ENCODE assay signal across 26 mouse cellular contexts in genomic region chr15:96779358-96779757, GRCm38 (mm10).
A peak's percentile ranks its signal among the peaks of the same experiment; 100 is the strongest.
DNase-seq lines count a peak whose midpoint lies in the region; ATAC-seq lines count a peak whose summit lies in the region.
"Had no signal": no experiment of that assay in that cellular context is flagged by ENCODE, and none has a peak within 500 bp of the region (broad histone marks: within the 10 kb centered on the region; RNA-seq: fewer than 3 reads in every experiment).

No protein-coding gene starts in this region.

- intact Hi-C loops in gastrocnemius, postnatal 36 days (cut with DNase I), result loop anchor here (5.0 kb wide), 1 partner anchor 138 kb away; no protein-coding TSS in a partner anchor

- DNase-seq in gastrocnemius, adult 18-20 months (ENCODE audit: low spot score), result peak; percentile 40
- no peak for DNase-seq in gastrocnemius, postnatal 36 days
- no peak for DNase-seq in heart, adult 8-10 months (ENCODE audit: low spot score)
- DNase-seq in lung, postnatal 14 days, result no peak
- no peak for DNase-seq in embryo, embryonic 10 days (ENCODE audit: low spot score)
- DNase-seq: adrenal gland, adult 2 months; adrenal gland, postnatal 36 days; cerebellum, adult 18-20 months; kidney, adult 18-20 months; kidney, postnatal 25 days; liver; right cerebral cortex, postnatal 25 days; thymus, postnatal 25 days had no signal

- no peaks in the 10 kb centered on the region for H3K36me3 ChIP-seq in heart, embryonic 11.5 days (ENCODE audit: control insufficient read depth, insufficient read depth, low read length)
- H3K36me3 ChIP-seq in lung, embryonic 15.5 days, result no peaks in the 10 kb centered on the region
- no peaks in the 10 kb centered on the region for H3K36me3 ChIP-seq in heart, embryonic 15.5 days
- H3K36me3 ChIP-seq: embryonic facial prominence, embryonic 10.5 days; embryonic facial prominence, embryonic 15.5 days; kidney, embryonic 15.5 days; stomach, embryonic 15.5 days had no signal

- H3K27me3 ChIP-seq in heart, embryonic 11.5 days (ENCODE audit: control insufficient read depth, insufficient read depth, low read length), result no peaks in the 10 kb centered on the region
- no peaks in the 10 kb centered on the region for H3K27me3 ChIP-seq in lung, embryonic 15.5 days
- H3K27me3 ChIP-seq in heart, embryonic 15.5 days, result no peaks in the 10 kb centered on the region
- H3K27me3 ChIP-seq: CH12.LX; embryonic facial prominence, embryonic 15.5 days; forebrain, embryonic 13.5 days; kidney, embryonic 15.5 days; stomach, embryonic 15.5 days had no signal

- WGBS in heart, embryonic 11.5 days (ENCODE audit: insufficient replicate concordance), result 43% methylated on average over 7 of the region's 7 CpGs
- 58% methylated on average over 7 of the region's 7 CpGs for whole genome bisulfite sequencing in lung, embryonic 15.5 days
- WGBS in heart, embryonic 15.5 days, result 36% methylated on average over 7 of the region's 7 CpGs

- H3K9ac ChIP-seq in heart, embryonic 11.5 days (ENCODE audit: low read depth, low read length), result no peak overlapping the region
- H3K9ac ChIP-seq in lung, embryonic 15.5 days, result no peak overlapping the region
- H3K9ac ChIP-seq in heart, embryonic 15.5 days, result no peak overlapping the region
- H3K9ac ChIP-seq: embryonic facial prominence, embryonic 15.5 days; forebrain, embryonic 13.5 days; kidney, embryonic 15.5 days; liver, embryonic 14.5 days; stomach, embryonic 15.5 days had no signal

- 0 out of 2 replicates have a peak overlapping the region, but pooled peaks have one; percentile 16 for H3K27ac ChIP-seq in heart, embryonic 11.5 days (ENCODE audit: low read depth, low read length)
- H3K27ac ChIP-seq in lung, embryonic 15.5 days, result 0 out of 2 replicates have a peak overlapping the region, but pooled peaks have one; percentile 10
- peak overlapping the region; percentile 49 for H3K27ac ChIP-seq in heart, embryonic 15.5 days
- H3K27ac ChIP-seq: embryonic facial prominence, embryonic 10.5 days; embryonic facial prominence, embryonic 15.5 days; forebrain, embryonic 13.5 days; kidney, embryonic 15.5 days; liver, embryonic 14.5 days; macrophage; stomach, embryonic 15.5 days had no signal

- H3K9me3 ChIP-seq in heart, embryonic 11.5 days (replicated peaks; ENCODE audit: control insufficient read depth, low read length), result no peaks in the 10 kb centered on the region
- no peaks in the 10 kb centered on the region for H3K9me3 ChIP-seq in lung, embryonic 15.5 days
- no peaks in the 10 kb centered on the region for H3K9me3 ChIP-seq in heart, embryonic 15.5 days (replicated peaks)
- H3K9me3 ChIP-seq: embryonic facial prominence, embryonic 10.5 days; embryonic facial prominence, embryonic 15.5 days; forebrain, embryonic 13.5 days; kidney, embryonic 15.5 days; stomach, embryonic 15.5 days had no signal

- ATAC-seq in heart, embryonic 11.5 days (replicated peaks; ENCODE audit: insufficient number of reproducible peaks, low FRiP score, low TSS enrichment), result no peak
- no peak for ATAC-seq in lung, embryonic 15.5 days (ENCODE audit: borderline replicate concordance, extremely low read depth, low FRiP score, low TSS enrichment)
- no peak for ATAC-seq in heart, embryonic 15.5 days (replicated peaks; ENCODE audit: insufficient number of reproducible peaks, insufficient read depth, low FRiP score, low read depth)
- ATAC-seq: forebrain, embryonic 13.5 days; hindbrain, embryonic 16.5 days; midbrain, embryonic 16.5 days had no signal

- peaks cover 7% of the 10 kb centered on the region; the same call in 1 of the 2 replicates for H3K4me1 ChIP-seq in heart, embryonic 11.5 days (ENCODE audit: control insufficient read depth, insufficient read depth, low read length)
- H3K4me1 ChIP-seq in lung, embryonic 15.5 days, result peaks cover 24% of the 10 kb centered on the region
- H3K4me1 ChIP-seq in heart, embryonic 15.5 days (replicated peaks), result peaks cover 33% of the 10 kb centered on the region
- H3K4me1 ChIP-seq: embryonic facial prominence, embryonic 15.5 days; forebrain, embryonic 13.5 days had no signal

- no peak overlapping the region for H3K4me3 ChIP-seq in heart, embryonic 11.5 days (ENCODE audit: low read depth, low read length)
- no peak overlapping the region for H3K4me3 ChIP-seq in lung, embryonic 15.5 days
- no peak overlapping the region for H3K4me3 ChIP-seq in heart, embryonic 15.5 days
- H3K4me3 ChIP-seq: embryonic facial prominence, embryonic 10.5 days; embryonic facial prominence, embryonic 15.5 days; forebrain, embryonic 13.5 days; kidney, embryonic 15.5 days; stomach, embryonic 15.5 days had no signal

- no peak overlapping the region for H3K4me2 ChIP-seq in heart, embryonic 11.5 days
- no peak overlapping the region for H3K4me2 ChIP-seq in lung, embryonic 15.5 days
- H3K4me2 ChIP-seq in heart, embryonic 15.5 days, result no peak overlapping the region
- H3K4me2 ChIP-seq: embryonic facial prominence, embryonic 15.5 days; forebrain, embryonic 13.5 days; kidney, embryonic 15.5 days; stomach, embryonic 15.5 days had no signal
